Mouse (Mus musculus) heart, embryonic 12.5 days (tissue): Measurements from ENCODE around the gene Plcb2. TPM values are rescaled to one million over a fixed set of nuclear protein-coding genes. Genes with fewer than 3 reads are reported as not detected.

Experiments used
- ATAC-seq: fragments of 200-750 bp; cut with Nextera tagmentation; 2 replicates; pipeline ENCODE4 v1.8.0; 2017; ENCODE audit warnings: moderate TSS enrichment, moderate library complexity; ENCODE audit not compliant: insufficient number of reproducible peaks, low FRiP score
- H3K27ac ChIP-seq: fragments of 300-500 bp; sonication (generic); 2 replicates; pipeline ENCODE4 v1.5.1; 2016; ENCODE audit warnings: mild to moderate bottlenecking, moderate library complexity; ENCODE audit not compliant: poor library complexity, severe bottlenecking
- H3K27me3 ChIP-seq: fragments of 300-500 bp; sonication (generic); replicated peaks from 2 replicates; pipeline ENCODE4 v1.6.1; 2016; ENCODE audit warnings: mild to moderate bottlenecking, moderate library complexity
- H3K36me3 ChIP-seq: fragments of 300-500 bp; sonication (generic); 2 replicates; pipeline ENCODE4 v1.6.1; 2016; ENCODE audit warnings: mild to moderate bottlenecking, moderate library complexity
- H3K4me1 ChIP-seq: fragments of 300-500 bp; sonication (generic); replicated peaks from 2 replicates; pipeline ENCODE4 v1.6.1; 2016; ENCODE audit warnings: mild to moderate bottlenecking
- H3K4me2 ChIP-seq: fragments of 300-500 bp; sonication (generic); 2 replicates; pipeline ENCODE4 v1.6.1; 2016; ENCODE audit warnings: mild to moderate bottlenecking, moderate library complexity
- H3K4me3 ChIP-seq: fragments of 300-500 bp; sonication (generic); 2 replicates; pipeline ENCODE4 v1.5.1; 2016; ENCODE audit warnings: mild to moderate bottlenecking
- H3K9ac ChIP-seq: fragments of 300-500 bp; sonication (generic); 2 replicates; pipeline ENCODE4 v1.6.1; 2016; ENCODE audit warnings: mild to moderate bottlenecking, moderate library complexity
- H3K9me3 ChIP-seq: fragments of 300-500 bp; sonication (generic); replicated peaks from 2 replicates; pipeline ENCODE4 v1.6.1; 2016; ENCODE audit warnings: mild to moderate bottlenecking, moderate library complexity
- WGBS: fragments of 180-500 bp; shearing (Covaris S2); methylation state at CpG from one replicate; pipeline ENCODE4 v1.1.7; 2016; 5-methylcytosine and 5-hydroxymethylcytosine counted together
- polyA plus RNA-seq: library from polyadenylated mRNA; unstranded; fragments of >200 nt; fragmentation: Nextera tagmentation; extraction: Ambion mirVana; gene quantifications from 2 replicates; pipeline ENCODE4 v1.2.1, GENCODE M21; 2016

Gene Plcb2
- polyA plus RNA-seq: 1.4 and 1.5 TPM in 2 replicates

GRCm38 (mm10) chr2:118728337-118728736 is at the start of gene Plcb2:
Plcb2 (minus strand) TSS chr2:118728438.
- H3K9ac ChIP-seq: 0 out of 2 replicates have a peak within 1 kb of the TSS, but pooled peaks have one; percentile 46
- H3K36me3 ChIP-seq: no peaks in the 10 kb centered on the region
- H3K4me3 ChIP-seq: no peak within 1 kb of the TSS
- no peak for ATAC-seq
- 15% methylated on average over 7 of the region's 7 CpGs for WGBS
- H3K9me3 ChIP-seq: no peaks in the 10 kb centered on the region
- peaks cover 40% of the 10 kb centered on the region for H3K4me1 ChIP-seq
- H3K27me3 ChIP-seq: peaks cover 36% of the 10 kb centered on the region
- no peak within 1 kb of the TSS; the same call in 1 of the 2 replicates for H3K27ac ChIP-seq
- H3K4me2 ChIP-seq: peak within 1 kb of the TSS; percentile 35

- Histone ChIP-seq H3K27ac (no peak overlapping the region), H3K9me3 (no peaks in the 10 kb centered on the region)
- 59% methylated on average over 2 of the region's 2 CpGs for WGBS
These were observed 48.1 kb upstream of the Plcb2 start for GRCm38 (mm10) chr2:118776295-118776694.

GRCm38 (mm10) chr2:118775846-118776245 is 47.6 kb upstream of the Plcb2 start:
- peak; percentile 20; the same call in 1 of the 2 replicates for ATAC-seq
- Histone ChIP-seq H3K4me2 (no peak overlapping the region), H3K27ac (no peak overlapping the region), H3K9ac (no peak overlapping the region), H3K4me3 (no peak overlapping the region), H3K9me3 (no peaks in the 10 kb centered on the region), H3K4me1 (peaks cover 12% of the 10 kb centered on the region), H3K27me3 (peaks cover 15% of the 10 kb centered on the region; the same call in 1 of the 2 replicates), H3K36me3 (no peaks in the 10 kb centered on the region)
- WGBS: 77% methylated on average over 3 of the region's 4 CpGs

More at GRCm38 (mm10) chr2:118776295-118776694, 48.1 kb upstream of the Plcb2 start:
- H3K27me3 ChIP-seq: peaks cover 18% of the 10 kb centered on the region; the same call in 1 of the 2 replicates
- H3K36me3 ChIP-seq: no peaks in the 10 kb centered on the region
- peaks cover 12% of the 10 kb centered on the region for H3K4me1 ChIP-seq
- no peak overlapping the region for H3K9ac ChIP-seq
- H3K4me2 ChIP-seq: no peak overlapping the region
- ATAC-seq: no peak
- no peak overlapping the region for H3K4me3 ChIP-seq

GRCm38 (mm10) chr2:118775396-118775795 is 47.2 kb upstream of the Plcb2 start:
- WGBS: 77% methylated on average over 1 of the region's 1 CpGs
- Histone ChIP-seq H3K36me3 (no peaks in the 10 kb centered on the region), H3K9me3 (no peaks in the 10 kb centered on the region), H3K4me3 (no peak overlapping the region), H3K4me2 (no peak overlapping the region), H3K9ac (no peak overlapping the region), H3K27ac (no peak overlapping the region), H3K4me1 (peaks cover 12% of the 10 kb centered on the region), H3K27me3 (peaks cover 14% of the 10 kb centered on the region; the same call in 1 of the 2 replicates)
- no peak for ATAC-seq

- H3K4me2 ChIP-seq: no peak overlapping the region
- H3K9me3 ChIP-seq: no peaks in the 10 kb centered on the region
- H3K27ac ChIP-seq: no peak overlapping the region
- 78% methylated on average over 2 of the region's 2 CpGs for WGBS
- H3K36me3 ChIP-seq: no peaks in the 10 kb centered on the region
- H3K27me3 ChIP-seq: peaks cover 14% of the 10 kb centered on the region; the same call in 1 of the 2 replicates
- no peak for ATAC-seq
- H3K4me1 ChIP-seq: peaks cover 6% of the 10 kb centered on the region
- H3K4me3 ChIP-seq: no peak overlapping the region
- no peak overlapping the region for H3K9ac ChIP-seq
These were observed 46.3 kb upstream of the Plcb2 start for GRCm38 (mm10) chr2:118774536-118774935.

GRCm38 (mm10) chr2:118772158-118772874 is 44.1 kb upstream of the Plcb2 start, which contains the start of gene Phgr1:
Phgr1 (plus strand) TSS chr2:118772769.
- ATAC-seq: no peak
- H3K27me3 ChIP-seq: peaks cover 9% of the 10 kb centered on the region; the same call in 1 of the 2 replicates
- H3K4me1 ChIP-seq: no peaks in the 10 kb centered on the region
- no peak within 1 kb of the TSS for H3K9ac ChIP-seq
- no peak within 1 kb of the TSS for H3K4me3 ChIP-seq
- no peaks in the 10 kb centered on the region for H3K36me3 ChIP-seq
- H3K9me3 ChIP-seq: no peaks in the 10 kb centered on the region
- H3K27ac ChIP-seq: no peak within 1 kb of the TSS
- H3K4me2 ChIP-seq: no peak within 1 kb of the TSS
- 68% methylated on average over 6 of the region's 6 CpGs for WGBS

- H3K4me3 ChIP-seq: no peak overlapping the region
- no peaks in the 10 kb centered on the region for H3K9me3 ChIP-seq
- H3K36me3 ChIP-seq: no peaks in the 10 kb centered on the region
- no peak overlapping the region for H3K4me2 ChIP-seq
- no peak overlapping the region for H3K9ac ChIP-seq
- ATAC-seq: no peak
- peaks cover 35% of the 10 kb centered on the region for H3K4me1 ChIP-seq
- H3K27me3 ChIP-seq: no peaks in the 10 kb centered on the region
- H3K27ac ChIP-seq: no peak overlapping the region
- WGBS: 67% methylated on average over 10 of the region's 10 CpGs
These were observed 38.1 kb upstream of the Plcb2 start for GRCm38 (mm10) chr2:118766041-118767033.

GRCm38 (mm10) chr2:118764875-118765274 is 36.6 kb upstream of the Plcb2 start:
- ATAC-seq: no peak
- no peak overlapping the region for H3K4me3 ChIP-seq
- no peak overlapping the region for H3K4me2 ChIP-seq
- H3K9me3 ChIP-seq: no peaks in the 10 kb centered on the region
- no peak overlapping the region for H3K9ac ChIP-seq
- no peak overlapping the region for H3K27ac ChIP-seq
- 83% methylated on average over 5 of the region's 5 CpGs for WGBS
- H3K36me3 ChIP-seq: no peaks in the 10 kb centered on the region
- peaks cover 49% of the 10 kb centered on the region for H3K4me1 ChIP-seq
- no peaks in the 10 kb centered on the region for H3K27me3 ChIP-seq

- peak overlapping the region; percentile 28 for H3K4me2 ChIP-seq
- peak overlapping the region; percentile 6; the same call in 1 of the 2 replicates for H3K27ac ChIP-seq
- peaks cover 54% of the 10 kb centered on the region for H3K4me1 ChIP-seq
- no peak overlapping the region for H3K9ac ChIP-seq
- WGBS: 17% methylated on average over 11 of the region's 11 CpGs
- ATAC-seq: no peak
- 0 out of 2 replicates have a peak, but pooled peaks cover 1% of the 10 kb centered on the region for H3K36me3 ChIP-seq
- no peaks in the 10 kb centered on the region for H3K9me3 ChIP-seq
- no peak overlapping the region for H3K4me3 ChIP-seq
- no peaks in the 10 kb centered on the region for H3K27me3 ChIP-seq
These were observed 36.0 kb upstream of the Plcb2 start for GRCm38 (mm10) chr2:118764094-118764831.

GRCm38 (mm10) chr2:118763469-118763868 is 35.2 kb upstream of the Plcb2 start:
- Histone ChIP-seq H3K36me3 (peaks cover 5% of the 10 kb centered on the region; the same call in 1 of the 2 replicates), H3K27me3 (peaks cover under 1% of the 10 kb centered on the region; the same call in 1 of the 2 replicates), H3K9me3 (no peaks in the 10 kb centered on the region), H3K9ac (0 out of 2 replicates have a peak overlapping the region, but pooled peaks have one; percentile 18), H3K4me1 (peaks cover 56% of the 10 kb centered on the region), H3K4me2 (no peak overlapping the region), H3K4me3 (no peak overlapping the region), H3K27ac (peak overlapping the region; percentile 96)
- peak; percentile 33; the same call in 1 of the 2 replicates for ATAC-seq
- WGBS: 53% methylated on average over 7 of the region's 7 CpGs
